Mouse (Mus musculus) liver, adult 2 months (tissue): ENCODE results near the gene Ninj2. TPM values are rescaled to one million over a fixed set of nuclear protein-coding genes. Genes with fewer than 3 reads are reported as not detected.

ENCODE experiments used
- DNase-seq: peaks from one replicate; pipeline ENCODE4 v3.0.0-alpha.2; 2011; ENCODE audit warnings: low read depth, low spot score; ENCODE audit errors: extremely low read depth
- H3K27ac ChIP-seq: fragments of 200-500 bp; replicated peaks from 2 replicates; pipeline ENCODE4 v1.5.1; 2012; ENCODE audit warnings: low read depth, mild to moderate bottlenecking, control low read depth, inconsistent platforms, low read length; ENCODE audit not compliant: insufficient read depth
- H3K27me3 ChIP-seq: fragments of 200-500 bp; 2 replicates; pipeline ENCODE4 v1.6.1; 2012; ENCODE audit warnings: mild to moderate bottlenecking, moderate library complexity, low read length, inconsistent platforms; ENCODE audit not compliant: control insufficient read depth, insufficient read depth
- H3K36me3 ChIP-seq: fragments of 200-500 bp; 2 replicates; pipeline ENCODE4 v1.6.1; 2012; ENCODE audit warnings: low read length, inconsistent platforms; ENCODE audit not compliant: control insufficient read depth, insufficient read depth
- H3K4me1 ChIP-seq: fragments of 200-500 bp; 2 replicates; pipeline ENCODE4 v1.6.1; 2011; ENCODE audit warnings: low read length; ENCODE audit not compliant: control insufficient read depth, insufficient read depth
- H3K4me3 ChIP-seq: fragments of 200-500 bp; 2 replicates; pipeline ENCODE4 v1.5.1; 2011; ENCODE audit warnings: low read depth, mild to moderate bottlenecking, control low read depth, low read length, moderate library complexity; ENCODE audit not compliant: insufficient read depth
- H3K79me2 ChIP-seq: fragments of 200-500 bp; 2 replicates; pipeline ENCODE4 v1.6.1; 2012; ENCODE audit warnings: inconsistent platforms, mild to moderate bottlenecking, low read length, moderate library complexity; ENCODE audit not compliant: control insufficient read depth, insufficient read depth
- H3K9ac ChIP-seq: fragments of 200-500 bp; 2 replicates; pipeline ENCODE4 v1.6.1; 2012; ENCODE audit warnings: low read depth, mild to moderate bottlenecking, control low read depth, inconsistent platforms, low read length
- CTCF ChIP-seq: fragments of 200-500 bp; IDR thresholded peaks from 2 replicates; pipeline ENCODE4 v1.5.1; 2011; ENCODE audit warnings: low read depth, low read length, control low read depth
- POLR2A ChIP-seq: fragments of 200-500 bp; IDR thresholded peaks from 2 replicates; pipeline ENCODE4 v1.6.1; 2011; ENCODE audit warnings: low read length, control low read depth; ENCODE audit not compliant: insufficient read depth; ENCODE audit errors: extremely low read depth
- WGBS: fragments of 180-500 bp; shearing (Covaris S2); methylation state at CpG from one replicate; pipeline ENCODE4 v1.1.7; 2018; 5-methylcytosine and 5-hydroxymethylcytosine counted together
- polyA plus RNA-seq: library from polyadenylated mRNA; depleted of rRNA; stranded (reverse); fragments of >200 nt; gene quantifications from 2 replicates; pipeline ENCODE4 v1.2.3, GENCODE M21; 2012
- total RNA-seq: library from RNA; depleted of rRNA; stranded (reverse); fragments of >200 nt; gene quantifications from 2 replicates; pipeline ENCODE4 v1.2.3, GENCODE M21; 2014

Gene Ninj2
- total and polyA plus RNA-seq, 2 experiments = not detected

GRCm38 (mm10) chr6:120189287-120189686, 96.1 kb downstream of the Ninj2 start:
- H3K9ac ChIP-seq = no peak overlapping the region
- no peak overlapping the region for H3K4me3 ChIP-seq
- no peaks in the 10 kb centered on the region for H3K36me3 ChIP-seq
- peaks cover 16% of the 10 kb centered on the region for H3K4me1 ChIP-seq
- no peak overlapping the region for H3K27ac ChIP-seq
- no peaks in the 10 kb centered on the region for H3K27me3 ChIP-seq
- TF ChIP-seq POLR2A = no peak
- no peak for TF ChIP-seq CTCF
- WGBS = 93% methylated on average over 5 of the region's 5 CpGs
- no peaks in the 10 kb centered on the region for H3K79me2 ChIP-seq
- DNase-seq = no peak

- no peak overlapping the region for H3K4me3 ChIP-seq
- 91% methylated on average over 4 of the region's 4 CpGs for WGBS
- no peak for DNase-seq
- H3K27me3 ChIP-seq = no peaks in the 10 kb centered on the region
- H3K9ac ChIP-seq = no peak overlapping the region
- no peak for TF ChIP-seq CTCF
- TF ChIP-seq POLR2A = no peak
- no peaks in the 10 kb centered on the region for H3K36me3 ChIP-seq
- no peaks in the 10 kb centered on the region for H3K79me2 ChIP-seq
- no peak overlapping the region for H3K27ac ChIP-seq
- peaks cover 16% of the 10 kb centered on the region for H3K4me1 ChIP-seq
These were observed 97.2 kb downstream of the Ninj2 start for GRCm38 (mm10) chr6:120190365-120190764.

- H3K4me3 ChIP-seq = no peak overlapping the region
- TF ChIP-seq CTCF = no peak
- TF ChIP-seq POLR2A = no peak
- H3K27ac ChIP-seq = peak overlapping the region; percentile 72
- H3K36me3 ChIP-seq = no peaks in the 10 kb centered on the region
- H3K27me3 ChIP-seq = no peaks in the 10 kb centered on the region
- no peaks in the 10 kb centered on the region for H3K79me2 ChIP-seq
- peaks cover 16% of the 10 kb centered on the region for H3K4me1 ChIP-seq
- no peak overlapping the region for H3K9ac ChIP-seq
- DNase-seq = peak; percentile 19
- WGBS = 52% methylated on average over 4 of the region's 4 CpGs
These were observed 97.8 kb downstream of the Ninj2 start for GRCm38 (mm10) chr6:120190912-120191311.

GRCm38 (mm10) chr6:120191396-120192170, 98.4 kb downstream of the Ninj2 start:
- H3K4me1 ChIP-seq = peaks cover 16% of the 10 kb centered on the region
- DNase-seq = peak; percentile 65
- no peaks in the 10 kb centered on the region for H3K27me3 ChIP-seq
- peak overlapping the region; percentile 72 for H3K27ac ChIP-seq
- WGBS = 47% methylated on average over 7 of the region's 7 CpGs
- TF ChIP-seq CTCF (no peak), POLR2A (no peak)
- peak overlapping the region; percentile 2; the same call in 1 of the 2 replicates for H3K9ac ChIP-seq
- H3K36me3 ChIP-seq = no peaks in the 10 kb centered on the region
- H3K4me3 ChIP-seq = no peak overlapping the region
- no peaks in the 10 kb centered on the region for H3K79me2 ChIP-seq

- WGBS = 24% methylated on average over 15 of the region's 15 CpGs
- H3K36me3 ChIP-seq = no peaks in the 10 kb centered on the region
- DNase-seq = peak; percentile 69
- TF ChIP-seq CTCF (no peak), POLR2A (no peak)
- H3K9ac ChIP-seq = peak overlapping the region; percentile 2; the same call in 1 of the 2 replicates
- H3K4me1 ChIP-seq = peaks cover 16% of the 10 kb centered on the region
- H3K4me3 ChIP-seq = peak overlapping the region; percentile 23; the same call in 1 of the 2 replicates
- peak overlapping the region; percentile 59 for H3K27ac ChIP-seq
- H3K27me3 ChIP-seq = no peaks in the 10 kb centered on the region
- no peaks in the 10 kb centered on the region for H3K79me2 ChIP-seq
These were observed 99.2 kb downstream of the Ninj2 start for GRCm38 (mm10) chr6:120192211-120192870.
